Comparison of ENCODE assay signal across 25 mouse cellular contexts in genomic region chr10:95574994-95575393, GRCm38 (mm10).
"Had no signal": no experiment of that assay in that cellular context is flagged by ENCODE, and none has a peak within 500 bp of the region (broad histone marks: within the 10 kb centered on the region; RNA-seq: fewer than 3 reads in every experiment).

No protein-coding gene starts in this region.

- H3K4me2 ChIP-seq: hindbrain, embryonic 13.5 days; hindbrain, embryonic 15.5 days; intestine, embryonic 15.5 days; kidney, embryonic 15.5 days; limb, embryonic 13.5 days; limb, embryonic 15.5 days; liver, embryonic 12.5 days; liver, embryonic 15.5 days had no signal

- H3K27ac ChIP-seq: hindbrain, embryonic 13.5 days; hindbrain, embryonic 15.5 days; hindbrain, postnatal 0 days; intestine, embryonic 15.5 days; kidney, embryonic 15.5 days; kidney, postnatal 0 days; limb, embryonic 13.5 days; limb, embryonic 15.5 days; liver, embryonic 12.5 days; liver, embryonic 15.5 days had no signal

- H3K36me3 ChIP-seq: hindbrain, embryonic 13.5 days; hindbrain, embryonic 15.5 days; intestine, embryonic 15.5 days; kidney, embryonic 15.5 days; limb, embryonic 13.5 days; limb, embryonic 15.5 days; liver, embryonic 12.5 days; liver, embryonic 15.5 days had no signal

- H3K4me3 ChIP-seq: hindbrain, embryonic 13.5 days; hindbrain, embryonic 15.5 days; intestine, embryonic 15.5 days; kidney, embryonic 15.5 days; limb, embryonic 13.5 days; limb, embryonic 15.5 days; liver, embryonic 12.5 days; liver, embryonic 15.5 days had no signal

- DNase-seq: forebrain, postnatal 0 days; gastrocnemius, postnatal 14 days; gastrocnemius, postnatal 36 days; heart, adult 18-20 months; heart, postnatal 10 days; heart, postnatal 36 days; kidney, adult 11 months; kidney, adult 2 months; kidney, adult 9 months; kidney, postnatal 14 days; kidney, postnatal 36 days; layer of hippocampus, adult 9-11 months; layer of hippocampus, postnatal 36 days; left cerebral cortex, postnatal 4 days; lung, adult 18-20 months had no signal

- ATAC-seq: forebrain, postnatal 0 days; hindbrain, postnatal 0 days; intestine, embryonic 15.5 days; liver, embryonic 12.5 days had no signal

- H3K9ac ChIP-seq: forebrain, postnatal 0 days; hindbrain, embryonic 13.5 days; hindbrain, embryonic 15.5 days; intestine, embryonic 15.5 days; kidney, embryonic 15.5 days; limb, embryonic 13.5 days; limb, embryonic 15.5 days; liver, embryonic 12.5 days; liver, embryonic 15.5 days had no signal

- H3K9me3 ChIP-seq: hindbrain, embryonic 13.5 days; hindbrain, embryonic 15.5 days; intestine, embryonic 15.5 days; kidney, embryonic 15.5 days; limb, embryonic 13.5 days; limb, embryonic 15.5 days; liver, embryonic 12.5 days; liver, embryonic 15.5 days had no signal

- H3K27me3 ChIP-seq: hindbrain, embryonic 13.5 days; hindbrain, embryonic 15.5 days; intestine, embryonic 15.5 days; kidney, embryonic 15.5 days; limb, embryonic 13.5 days; limb, embryonic 15.5 days; liver, embryonic 12.5 days had no signal

- H3K4me1 ChIP-seq: intestine, embryonic 15.5 days; limb, embryonic 15.5 days had no signal
